ENCODE assay signal across 10 mouse cellular contexts in the genomic region with DNA sequence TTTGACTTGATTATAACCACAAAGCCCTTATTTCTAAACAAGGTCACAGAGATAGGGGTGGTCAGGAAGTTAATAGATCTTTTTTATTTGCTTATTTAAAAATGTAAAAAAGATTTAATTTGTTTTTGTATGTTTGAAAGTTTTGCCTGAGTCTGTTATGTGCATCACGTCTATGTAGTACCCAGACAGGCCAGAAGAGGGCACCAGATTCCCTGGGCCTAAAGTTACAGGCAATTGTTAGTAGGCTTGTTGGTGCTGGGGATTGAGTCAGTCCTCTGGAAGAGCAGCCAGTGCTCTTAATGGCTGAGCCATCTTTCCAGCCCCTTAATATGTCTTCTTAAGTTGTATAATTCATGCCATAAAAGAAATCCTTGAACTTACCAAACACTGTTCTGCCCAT.
DNase-seq lines count a peak whose midpoint lies in the region; ATAC-seq and TF ChIP-seq lines count a peak whose summit lies in the region.
"Had no signal": no experiment of that assay in that cellular context is flagged by ENCODE, and none has a peak within 500 bp of the region (broad histone marks: within the 10 kb centered on the region; RNA-seq: fewer than 3 reads in every experiment).

No protein-coding gene starts in this region.

- peak; percentile 57 to 75 for TF ChIP-seq CTCF in CH12.LX (conservative IDR thresholded peaks at IDR 0.05 in 1 of 2, IDR thresholded peaks at IDR 0.05 in 1 of 2; ENCODE audit: low read depth in 2 of 2, low read length in 2 of 2)
- TF ChIP-seq CTCF in MEL (IDR thresholded peaks at IDR 0.05 in 2 of 3, conservative IDR thresholded peaks at IDR 0.05 in 1 of 3; ENCODE audit: control insufficient read depth in 1 of 3, insufficient read depth in 1 of 3, low read depth in 2 of 3, low read length in 3 of 3, poor library complexity in 1 of 3, severe bottlenecking in 1 of 3): peak; percentile 57 to 77 (median 66)
- peak; percentile 67 for TF ChIP-seq CTCF in liver, postnatal 0 days (IDR thresholded peaks at IDR 0.05; ENCODE audit: low read depth)

- H3K27ac ChIP-seq in CH12.LX (ENCODE audit: insufficient read depth, low read depth) (no peak overlapping the region), MEL (ENCODE audit: control insufficient read depth, low read depth, low read length) (no peak overlapping the region)
- H3K27ac ChIP-seq in liver, postnatal 0 days (ENCODE audit: low read depth): no peak overlapping the region
- H3K27ac ChIP-seq: limb, embryonic 13.5 days; neural tube, embryonic 12.5 days had no signal

- no peak overlapping the region for H3K4me2 ChIP-seq in CH12.LX (ENCODE audit: insufficient read depth, low read depth, poor library complexity, severe bottlenecking)
- no peak overlapping the region for H3K4me2 ChIP-seq in liver, postnatal 0 days (ENCODE audit: low read depth, low read length)
- H3K4me2 ChIP-seq: limb, embryonic 13.5 days; neural tube, embryonic 12.5 days had no signal

- ATAC-seq in liver, postnatal 0 days: no peak

- TF ChIP-seq RAD21 in CH12.LX (IDR thresholded peaks at IDR 0.05; ENCODE audit: low read depth, low read length): no peak; the same call in none of the 2 replicates
- peak; percentile 44 for TF ChIP-seq RAD21 in MEL (IDR thresholded peaks at IDR 0.05; ENCODE audit: low read depth, low read length)

- H3K9ac ChIP-seq in CH12.LX (ENCODE audit: insufficient read depth, low read depth): no peak overlapping the region
- no peak overlapping the region for H3K9ac ChIP-seq in MEL (ENCODE audit: control insufficient read depth, low read depth, low read length, poor library complexity, severe bottlenecking)
- no peak overlapping the region for H3K9ac ChIP-seq in liver, postnatal 0 days (replicated peaks)
- H3K9ac ChIP-seq: limb, embryonic 13.5 days; neural tube, embryonic 12.5 days had no signal

- no peak for TF ChIP-seq POLR2A in CH12.LX (IDR thresholded peaks at IDR 0.05; ENCODE audit: low read depth, low read length)
- TF ChIP-seq POLR2A in MEL (IDR thresholded peaks at IDR 0.05; ENCODE audit: control insufficient read depth in 1 of 2, insufficient read depth in 1 of 2, low read depth in 1 of 2, low read length in 2 of 2, poor library complexity in 1 of 2): no peak

- H3K9me3 ChIP-seq in CH12.LX (replicated peaks; ENCODE audit: low read length) (peaks cover 5% of the 10 kb centered on the region), MEL (replicated peaks; ENCODE audit: insufficient read depth, low read length) (no peaks in the 10 kb centered on the region)
- no peaks in the 10 kb centered on the region for H3K9me3 ChIP-seq in liver, postnatal 0 days (ENCODE audit: low read length)
- H3K9me3 ChIP-seq: limb, embryonic 13.5 days; neural tube, embryonic 12.5 days had no signal

- in situ Hi-C loops in CH12.LX (cut with MboI; ENCODE audit: low pct_ligation_motif_present, low pct_unique_long_range_greater_than_20kb, low sequenced_read_pairs): no loop called here

- dilution Hi-C loops in CH12.LX (cut with MboI; ENCODE audit: extremely low pct_ligation_motif_present, extremely low pct_unique_long_range_greater_than_20kb, low sequenced_read_pairs): no loop called here

- TF ChIP-seq EP300 in CH12.LX (IDR thresholded peaks at IDR 0.05; ENCODE audit: low read length) (no peak), MEL (IDR thresholded peaks at IDR 0.05; ENCODE audit: low read depth in 1 of 2, low read length in 2 of 2) (no peak)
- no peak for TF ChIP-seq EP300 in liver, postnatal 0 days (IDR thresholded peaks at IDR 0.05; ENCODE audit: low read depth)

- no peak overlapping the region for H3K4me3 ChIP-seq in CH12.LX (replicated peaks in 1 of 3; ENCODE audit: low read depth in 2 of 3, low read length in 2 of 3, poor library complexity in 1 of 3)
- H3K4me3 ChIP-seq in MEL (ENCODE audit: control insufficient read depth in 1 of 2, insufficient read depth in 1 of 2, low read depth in 2 of 2, low read length in 2 of 2): no peak overlapping the region
- no peak overlapping the region for H3K4me3 ChIP-seq in liver, postnatal 0 days (ENCODE audit: low read depth, low read length)
- H3K4me3 ChIP-seq: limb, embryonic 13.5 days; neural tube, embryonic 12.5 days had no signal

- peaks cover 56% of the 10 kb centered on the region for H3K27me3 ChIP-seq in CH12.LX (replicated peaks)
- H3K27me3 ChIP-seq in MEL (ENCODE audit: control insufficient read depth in 1 of 2, insufficient read depth in 2 of 2, low read length in 2 of 2): no peaks in the 10 kb centered on the region
- H3K27me3 ChIP-seq in liver, postnatal 0 days (ENCODE audit: insufficient read depth, low read length): no peaks in the 10 kb centered on the region
- H3K27me3 ChIP-seq: limb, embryonic 13.5 days; neural tube, embryonic 12.5 days had no signal

- intact Hi-C loops in left cerebral cortex, postnatal 10 days (cut with DNase I): no loop called here

- 49% methylated on average over 1 of the region's 1 CpGs for WGBS in liver, postnatal 0 days (ENCODE audit: insufficient replicate concordance)

- H3K4me1 ChIP-seq in CH12.LX (ENCODE audit: control insufficient read depth in 1 of 2, insufficient read depth in 2 of 2) (no peaks in the 10 kb centered on the region), MEL (ENCODE audit: control insufficient read depth in 1 of 2, insufficient read depth in 2 of 2, low read length in 2 of 2) (no peaks in the 10 kb centered on the region; a peak in 1 of 4 replicates)
- no peaks in the 10 kb centered on the region for H3K4me1 ChIP-seq in liver, postnatal 0 days (ENCODE audit: insufficient read depth)
- H3K4me1 ChIP-seq: limb, embryonic 13.5 days had no signal

- H3K79me2 ChIP-seq in CH12.LX (replicated peaks; ENCODE audit: control insufficient read depth, extremely low read depth, insufficient read depth, poor library complexity, severe bottlenecking) (no peaks in the 10 kb centered on the region), MEL (ENCODE audit: control insufficient read depth, insufficient read depth, low read length, poor library complexity) (no peaks in the 10 kb centered on the region)

- peak; percentile 13 for DNase-seq in kidney, adult 9 months
- DNase-seq in kidney, adult 11 months: no peak
- DNase-seq in CH12.LX (ENCODE audit: extremely low read depth) (peak; percentile 28), MEL (ENCODE audit: low read depth, low spot score) (peak; percentile 52)
- peak; percentile 31 for DNase-seq in liver, postnatal 0 days
- DNase-seq in left cerebral cortex, postnatal 10 days (ENCODE audit: extremely low spot score in 1 of 2, low spot score in 2 of 2): no peak
- DNase-seq in cerebellum, postnatal 4 days (ENCODE audit: low spot score in 2 of 2): no peak
- DNase-seq: cerebellum, postnatal 36 days had no signal

- H3K36me3 ChIP-seq in CH12.LX (replicated peaks in 1 of 2; ENCODE audit: control insufficient read depth in 1 of 2, insufficient read depth in 1 of 2, low read length in 1 of 2): no peaks in the 10 kb centered on the region
- no peaks in the 10 kb centered on the region; a peak in 1 of 4 replicates for H3K36me3 ChIP-seq in MEL (ENCODE audit: control insufficient read depth in 1 of 2, insufficient read depth in 2 of 2, low read length in 2 of 2)
- no peaks in the 10 kb centered on the region for H3K36me3 ChIP-seq in liver, postnatal 0 days (replicated peaks; ENCODE audit: insufficient read depth, low read length)
- H3K36me3 ChIP-seq: limb, embryonic 13.5 days; neural tube, embryonic 12.5 days had no signal

TF ChIP-seq in CH12.LX, 34 proteins besides CTCF, POLR2A, EP300 and RAD21:
- TF ChIP-seq USF2 (conservative IDR thresholded peaks at IDR 0.05; ENCODE audit: low read depth, low read length): no peak
- TF ChIP-seq HCFC1 (IDR thresholded peaks at IDR 0.05; ENCODE audit: low read depth, low read length): no peak

TF ChIP-seq in MEL, 35 proteins besides CTCF, POLR2A, EP300 and RAD21:
- TF ChIP-seq MAFK (IDR thresholded peaks at IDR 0.05; ENCODE audit: borderline replicate concordance, low read depth, low read length) (no peak), SMC3 (IDR thresholded peaks at IDR 0.05; ENCODE audit: low read depth, low read length) (peak; percentile 44)

Comparison
In these comparisons a context has a peak if more than half of its experiments do, and no peak if none do; other contexts are left out.
1. DNase-seq: peak in kidney, adult 9 months (single experiment), CH12.LX (single experiment), MEL (single experiment) and liver, postnatal 0 days (single experiment); none in kidney, adult 11 months (single experiment), left cerebral cortex, postnatal 10 days (0 of 2) and cerebellum, postnatal 4 days (0 of 2).
2. Peak in every context shown above with its lines, with median percentiles within 50 percentile points of each other: CTCF ChIP-seq.